8 mouse cellular contexts compared by ENCODE assay signal in genomic region chr1:153559126-153559647, GRCm38 (mm10). TPM values are rescaled to one million over a fixed set of nuclear protein-coding genes. Genes with fewer than 3 reads are reported as not detected.
DNase-seq lines count a peak whose midpoint lies in the region; ATAC-seq and TF ChIP-seq lines count a peak whose summit lies in the region.

No protein-coding gene starts in this region.

- WGBS in forebrain, embryonic 10.5 days: 28% methylated on average over 9 of the region's 9 CpGs
- WGBS in forebrain, embryonic 16.5 days: 25% methylated on average over 9 of the region's 9 CpGs
- WGBS in heart, postnatal 0 days: 17% methylated on average over 9 of the region's 9 CpGs

- no peaks in the 10 kb centered on the region for H3K9me3 ChIP-seq in forebrain, embryonic 10.5 days
- H3K9me3 ChIP-seq in forebrain, embryonic 16.5 days (ENCODE audit: control insufficient read depth, low read length): no peaks in the 10 kb centered on the region
- H3K9me3 ChIP-seq in heart, postnatal 0 days (replicated peaks; ENCODE audit: control insufficient read depth, low read length): no peaks in the 10 kb centered on the region

- peaks cover 18% of the 10 kb centered on the region for H3K4me1 ChIP-seq in forebrain, embryonic 10.5 days
- 0 out of 2 replicates have a peak, but pooled peaks cover 2% of the 10 kb centered on the region for H3K4me1 ChIP-seq in forebrain, embryonic 16.5 days (replicated peaks; ENCODE audit: control insufficient read depth, insufficient read depth, low read length)
- H3K4me1 ChIP-seq in cortical plate, adult 2 months (ENCODE audit: control insufficient read depth, insufficient read depth, low read length): no peaks in the 10 kb centered on the region
- H3K4me1 ChIP-seq in heart, postnatal 0 days (ENCODE audit: control insufficient read depth, insufficient read depth): no peaks in the 10 kb centered on the region

- 0 out of 2 replicates have a peak, but pooled peaks cover 6% of the 10 kb centered on the region for H3K27me3 ChIP-seq in forebrain, embryonic 10.5 days (ENCODE audit: poor library complexity, severe bottlenecking)
- no peaks in the 10 kb centered on the region for H3K27me3 ChIP-seq in forebrain, embryonic 16.5 days (replicated peaks; ENCODE audit: control insufficient read depth, insufficient read depth, low read length)
- no peaks in the 10 kb centered on the region for H3K27me3 ChIP-seq in heart, postnatal 0 days (ENCODE audit: control insufficient read depth, insufficient read depth, low read length)

- no peak overlapping the region for H3K4me3 ChIP-seq in forebrain, embryonic 10.5 days
- H3K4me3 ChIP-seq in forebrain, embryonic 16.5 days (replicated peaks; ENCODE audit: low read length): no peak overlapping the region
- no peak overlapping the region for H3K4me3 ChIP-seq in cortical plate, adult 2 months (ENCODE audit: insufficient read depth, low read length)
- H3K4me3 ChIP-seq in heart, postnatal 0 days (ENCODE audit: low read depth, low read length): no peak overlapping the region

- ATAC-seq in forebrain, embryonic 16.5 days: no peak; the same call in 1 of the 2 replicates
- ATAC-seq in heart, postnatal 0 days (ENCODE audit: insufficient read depth, low read depth): peak; percentile 59; the same call in 1 of the 2 replicates

- TF ChIP-seq EP300 in heart, postnatal 0 days (IDR thresholded peaks at IDR 0.05; ENCODE audit: low read depth): no peak

- DNase-seq in forebrain, embryonic 10.5 days (ENCODE audit: extremely low spot score, low spot score): peak; percentile 65
- DNase-seq in adrenal gland, adult (ENCODE audit: inconsistent age in 2 of 2, low spot score in 1 of 2): peak; percentile 68 to 93
- peak; percentile 76 for DNase-seq in heart, postnatal 0 days (ENCODE audit: low spot score)
- DNase-seq in layer of hippocampus, adult 18-20 months (ENCODE audit: low spot score in 2 of 2): peak; percentile 54 to 82
- DNase-seq in lung, postnatal 14 days: peak; percentile 83
- peak; percentile 29 to 35 for DNase-seq in right cerebral cortex, postnatal 36 days (ENCODE audit: low spot score in 2 of 2)

- 0 out of 2 replicates have a peak overlapping the region, but pooled peaks have one; percentile 53 for H3K27ac ChIP-seq in forebrain, embryonic 10.5 days
- H3K27ac ChIP-seq in forebrain, embryonic 16.5 days (ENCODE audit: low read length): no peak overlapping the region
- no peak overlapping the region for H3K27ac ChIP-seq in cortical plate, adult 2 months (ENCODE audit: insufficient read depth, low read length)
- H3K27ac ChIP-seq in heart, postnatal 0 days (ENCODE audit: low read depth): no peak overlapping the region

- H3K9ac ChIP-seq in forebrain, embryonic 16.5 days (replicated peaks; ENCODE audit: low read depth, low read length): no peak overlapping the region
- no peak overlapping the region for H3K9ac ChIP-seq in heart, postnatal 0 days (replicated peaks; ENCODE audit: low read depth, low read length)

- no peak overlapping the region for H3K4me2 ChIP-seq in forebrain, embryonic 16.5 days (ENCODE audit: low read length)
- H3K4me2 ChIP-seq in heart, postnatal 0 days (ENCODE audit: low read depth, low read length): no peak overlapping the region

- TF ChIP-seq POLR2A in cortical plate, adult 2 months (IDR thresholded peaks at IDR 0.05; ENCODE audit: extremely low read depth, insufficient read depth, low read length): no peak

- no peaks in the 10 kb centered on the region for H3K36me3 ChIP-seq in forebrain, embryonic 10.5 days (replicated peaks)
- H3K36me3 ChIP-seq in forebrain, embryonic 16.5 days (ENCODE audit: control insufficient read depth, insufficient read depth): no peaks in the 10 kb centered on the region
- H3K36me3 ChIP-seq in heart, postnatal 0 days (replicated peaks; ENCODE audit: control insufficient read depth, insufficient read depth, low read length): no peaks in the 10 kb centered on the region

- TF ChIP-seq CTCF in cortical plate, adult 2 months (IDR thresholded peaks at IDR 0.05; ENCODE audit: extremely low read depth, insufficient read depth, low read length): peak; percentile 86
- TF ChIP-seq CTCF in heart, postnatal 0 days (IDR thresholded peaks at IDR 0.05; ENCODE audit: low read depth): peak; percentile 90

RNA-seq across cellular contexts. Expression of gene Npl, which starts 9.3 kb away (rescaled TPM):
- 13.3 and 13.5 TPM in 2 replicates for polyA plus RNA-seq in forebrain, embryonic 10.5 days (2016; fragmentation: Nextera tagmentation; extraction: Ambion mirVana)
- polyA plus RNA-seq in forebrain, embryonic 16.5 days (2015; fragmentation: Nextera tagmentation; extraction: Ambion mirVana): 6.6 and 8.8 TPM in 2 replicates
- polyA plus RNA-seq in cortical plate, adult 2 months (2012; rRNA removed): 3.3 and 3.5 TPM in 2 replicates
- total RNA-seq in heart, postnatal 0 days (2014; rRNA removed; ENCODE audit: low replicate concordance): 0.57 and 2.9 TPM in 2 replicates
- polyA plus RNA-seq in heart, postnatal 0 days (2015; fragmentation: Nextera tagmentation; extraction: Ambion mirVana): 3.1 and 3.2 TPM in 2 replicates
- total RNA-seq in layer of hippocampus, adult 18-20 months (2021): 1 to 10 TPM; 3.4 to 4.8 TPM

Comparison
In these comparisons a context has a peak if more than half of its experiments do, and no peak if none do; other contexts are left out.
1. DNase-seq: peak in every context shown above with its lines; median percentile 83 in lung, postnatal 14 days; 80 in adrenal gland, adult; 76 in heart, postnatal 0 days; 68 in layer of hippocampus, adult 18-20 months; 65 in forebrain, embryonic 10.5 days; 32 in right cerebral cortex, postnatal 36 days.